Mouse (Mus musculus) cerebellum, adult (tissue): ENCODE data around the gene Stag1.

ENCODE experiments used
- ATAC-seq: cut with Nextera tagmentation; 2 replicates; pipeline ENCODE4 v1.9.2; 2017; ENCODE audit warnings: mild to moderate bottlenecking, moderate library complexity, mixed read lengths; ENCODE audit not compliant: insufficient number of reproducible peaks, low FRiP score, low TSS enrichment

The Stag1 gene

DNA sequence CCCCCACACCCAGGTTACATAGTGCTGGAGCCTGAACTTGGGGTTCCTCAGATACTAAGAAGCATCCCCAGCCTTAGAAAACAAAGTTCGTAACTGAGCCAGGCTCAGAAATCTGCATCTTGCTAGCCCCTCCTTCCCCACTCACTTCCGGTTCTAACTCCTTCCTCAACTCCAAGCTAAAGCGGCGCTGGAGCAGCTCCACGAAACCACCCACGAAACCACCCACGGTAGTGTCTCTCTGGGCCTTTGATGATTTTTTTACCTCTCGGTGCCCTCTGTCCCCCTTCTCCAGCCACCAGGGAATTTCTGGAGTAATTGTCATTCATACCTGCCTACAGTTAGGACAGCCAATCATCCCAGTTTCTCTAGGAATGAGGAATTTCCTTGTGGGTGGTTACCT, at the start of gene Stag1:
TSS of gene Stag1 (plus strand) at position 253 of the 400 bp plus-strand sequence.
- ATAC-seq, result no peak

DNA sequence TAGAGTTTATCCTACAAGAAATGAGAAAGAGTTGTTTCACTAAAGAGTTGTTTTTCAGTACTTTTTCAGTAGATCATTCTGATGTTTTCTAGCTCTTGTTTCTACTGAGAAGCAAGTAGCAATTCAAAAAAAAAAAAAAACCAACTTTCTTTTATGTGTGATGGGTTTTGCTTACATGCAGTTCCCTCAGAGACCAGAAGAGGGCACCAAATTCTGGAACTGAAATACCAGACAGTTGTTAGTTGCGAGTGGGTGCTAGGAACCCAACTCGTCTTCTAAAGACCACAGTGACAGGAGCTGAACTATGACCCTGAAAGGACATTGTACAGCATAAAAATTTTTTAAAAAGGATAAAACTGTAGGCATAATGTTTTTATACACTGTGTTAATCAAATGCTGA, 49.3 kb upstream of the Stag1 start:
- ATAC-seq, result no peak

DNA sequence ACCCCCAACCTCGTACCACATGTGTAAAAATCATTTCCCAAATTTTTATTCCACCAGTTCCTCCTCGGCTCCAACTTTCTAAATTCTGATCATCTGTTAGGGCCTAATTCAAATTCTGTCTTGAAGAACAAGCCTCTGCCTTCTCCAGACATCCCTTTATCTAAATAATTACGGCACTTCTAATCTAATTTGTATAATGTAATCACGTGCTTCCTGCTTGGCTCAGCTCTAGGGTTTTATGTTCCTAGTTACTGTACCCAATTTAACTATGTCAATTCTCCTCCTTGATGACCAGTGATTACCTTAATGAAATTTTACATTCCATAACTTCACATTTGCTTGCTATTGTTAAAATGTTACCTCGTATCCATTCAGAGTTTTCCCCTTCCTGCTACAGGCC, 41.9 kb upstream of the Stag1 start:
- ATAC-seq, result no peak

DNA sequence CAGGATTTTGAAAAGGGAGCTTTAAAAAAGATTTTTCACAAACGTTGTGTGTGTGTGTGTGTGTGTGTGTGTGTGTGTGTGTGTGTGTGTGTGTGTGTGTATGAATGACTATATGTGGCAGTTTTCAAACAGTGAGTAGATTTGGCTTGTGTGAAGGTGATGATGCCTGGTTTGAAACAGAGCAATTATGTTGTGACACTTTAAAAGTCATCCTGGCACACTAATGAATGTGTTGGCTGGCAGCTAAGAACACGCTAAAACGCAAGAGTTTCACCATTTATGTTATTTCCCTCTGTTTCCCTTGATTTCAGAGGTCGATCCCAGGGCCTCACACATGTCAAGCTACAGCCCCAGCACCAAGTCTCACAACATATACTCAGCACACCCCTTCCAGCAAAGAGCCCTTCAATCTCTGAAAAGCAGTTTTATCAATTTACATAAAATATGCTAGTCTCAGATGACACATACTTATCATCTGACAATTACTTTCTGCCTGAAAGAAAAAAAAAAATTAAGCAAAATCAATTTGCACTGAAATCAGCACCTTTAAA, 39.5 kb upstream of the Stag1 start:
- no peak for ATAC-seq

DNA sequence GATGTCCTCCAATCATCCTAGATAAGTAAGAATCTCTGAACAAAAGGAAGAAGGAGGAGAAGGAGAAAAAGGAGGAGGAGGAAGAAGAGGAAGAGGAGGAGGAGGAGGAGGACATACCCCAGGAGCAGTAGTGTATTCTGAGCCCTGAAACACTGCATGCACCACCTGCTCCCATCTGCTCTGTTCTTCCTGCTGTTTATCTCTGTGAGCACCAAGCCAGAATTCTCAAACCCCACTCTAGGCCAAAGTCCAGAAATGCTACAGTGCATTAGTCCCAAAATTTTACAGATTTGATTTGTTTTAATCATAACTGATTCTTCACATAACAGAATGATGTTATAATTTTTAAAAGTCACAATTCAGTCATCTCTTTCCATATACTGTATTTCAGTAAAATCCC, 38.6 kb upstream of the Stag1 start:
- no peak for ATAC-seq

DNA sequence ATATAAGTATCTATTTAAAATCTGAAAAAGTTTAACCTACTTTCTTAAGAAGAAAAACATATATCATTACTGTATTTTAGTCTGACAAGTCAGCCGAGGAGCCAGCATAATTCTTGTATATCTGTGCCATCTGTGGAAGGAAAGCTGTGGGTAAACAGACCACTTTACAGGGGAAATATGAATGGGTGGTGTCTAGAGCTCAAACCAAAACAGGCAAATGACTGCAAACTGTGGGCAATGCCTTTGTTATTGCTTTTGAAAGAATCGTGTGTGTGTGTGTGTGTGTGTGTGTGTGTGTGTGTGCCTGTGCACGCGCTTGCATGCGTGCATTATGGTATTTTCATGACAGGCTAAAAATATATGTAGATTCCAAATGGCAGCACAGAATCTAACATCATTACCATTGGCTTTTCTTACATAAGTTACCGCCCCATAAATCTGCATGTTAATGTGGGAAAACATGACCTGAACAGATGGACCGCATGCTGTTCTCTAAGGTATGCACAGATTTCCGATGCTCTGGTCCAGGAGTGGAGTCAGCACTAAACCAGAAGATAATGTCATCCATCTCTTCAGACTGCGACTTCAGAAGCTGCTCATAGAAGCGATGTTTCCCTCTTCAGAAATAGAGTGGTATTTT, 37.2 kb upstream of the Stag1 start:
- ATAC-seq, result peak; percentile 75; the same call in 1 of the 2 replicates

DNA sequence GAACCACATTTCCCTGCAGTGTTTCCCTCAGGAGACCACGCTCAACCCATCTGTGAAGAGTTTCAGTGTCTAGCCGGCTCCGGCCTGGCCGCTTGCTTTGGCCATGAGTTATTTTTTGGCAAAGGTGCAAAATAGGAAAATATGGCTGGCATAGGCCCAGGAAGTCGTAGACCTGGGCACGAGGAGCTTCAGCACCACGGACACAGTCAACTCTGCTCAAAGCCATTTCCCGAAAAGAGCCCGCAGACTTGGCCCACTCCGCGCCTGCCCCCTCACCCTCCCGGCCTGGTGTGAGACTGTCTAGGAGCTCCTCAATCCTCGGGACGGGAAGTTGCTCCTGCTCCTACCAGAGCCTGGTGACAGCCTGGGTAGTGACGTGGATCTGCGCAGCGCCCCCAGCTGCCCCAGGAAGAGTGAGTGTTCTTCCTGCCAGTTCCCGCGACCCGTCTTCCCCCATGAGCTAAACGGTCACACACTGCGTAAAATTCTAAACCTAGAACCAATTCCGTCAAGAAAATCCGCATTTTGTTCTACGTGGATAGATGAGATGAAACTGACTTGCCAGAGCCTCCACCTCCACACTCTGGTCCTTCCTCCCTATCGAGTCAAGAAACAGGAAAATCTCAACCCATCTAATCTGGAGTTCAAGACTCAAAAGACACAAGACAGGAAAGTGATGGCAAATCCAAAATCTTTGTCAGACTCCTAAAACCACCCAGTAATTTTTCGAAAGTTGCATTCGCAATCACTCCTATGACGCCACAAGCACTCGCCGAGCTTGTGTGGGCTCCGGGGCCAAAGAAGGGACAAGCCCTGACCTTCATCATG, 27.6 kb upstream of the Stag1 start:
- peak; percentile 88 for ATAC-seq

DNA sequence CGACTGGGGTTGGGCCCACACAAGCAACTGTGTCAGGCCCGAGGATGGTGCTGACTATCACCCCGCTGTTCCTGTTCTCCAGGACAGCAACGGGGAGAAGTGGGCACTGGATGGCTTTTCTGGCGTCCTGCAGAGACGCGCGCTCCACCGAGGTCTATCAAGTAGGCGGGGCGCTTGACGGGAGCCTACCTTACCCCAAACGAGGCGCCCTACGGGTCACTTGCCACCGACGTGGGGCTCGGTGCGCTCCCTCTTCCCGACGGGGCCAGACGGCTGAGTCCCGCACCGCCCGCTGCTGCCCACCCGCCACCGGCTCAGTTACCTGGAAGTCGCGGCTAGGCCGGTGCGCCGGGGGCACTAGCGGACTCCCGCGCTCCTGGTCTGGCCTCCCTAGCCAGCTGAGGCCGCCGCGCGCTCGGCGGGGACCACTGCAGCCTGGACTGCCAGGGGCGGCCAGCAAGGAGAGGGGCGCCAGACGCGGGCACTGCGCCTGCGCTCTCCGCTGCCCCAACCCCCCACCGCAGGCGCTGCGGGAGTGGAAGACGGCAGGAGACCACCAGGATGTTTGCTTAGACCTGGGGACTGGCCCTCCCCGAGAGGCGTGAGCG, 26.9 kb upstream of the Stag1 start, which contains the start of gene Slc35g2:
TSS of gene Slc35g2 (minus strand) at position 465 of the 608 bp plus-strand sequence.
- ATAC-seq, result peak; percentile 57; the same call in 1 of the 2 replicates

DNA sequence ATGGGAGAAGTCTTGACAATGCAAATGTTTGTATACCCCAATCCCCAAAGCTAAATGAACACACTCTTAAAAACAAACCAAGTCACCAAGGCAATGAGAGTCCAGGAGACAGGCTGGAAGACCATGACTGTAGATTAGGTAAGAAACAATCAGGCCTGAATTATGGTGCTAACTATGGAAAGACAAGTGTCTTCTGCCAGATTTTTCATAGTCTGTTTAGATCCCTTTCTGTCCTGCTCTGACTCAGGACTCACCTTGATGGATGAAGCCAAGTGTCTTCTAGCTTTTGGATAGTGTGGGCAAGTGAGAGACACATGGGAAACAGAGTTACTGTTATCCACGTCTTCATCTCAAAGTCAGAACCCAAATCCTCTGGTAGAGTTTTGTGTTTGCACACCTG, 26.1 kb upstream of the Stag1 start:
- ATAC-seq, result no peak

DNA sequence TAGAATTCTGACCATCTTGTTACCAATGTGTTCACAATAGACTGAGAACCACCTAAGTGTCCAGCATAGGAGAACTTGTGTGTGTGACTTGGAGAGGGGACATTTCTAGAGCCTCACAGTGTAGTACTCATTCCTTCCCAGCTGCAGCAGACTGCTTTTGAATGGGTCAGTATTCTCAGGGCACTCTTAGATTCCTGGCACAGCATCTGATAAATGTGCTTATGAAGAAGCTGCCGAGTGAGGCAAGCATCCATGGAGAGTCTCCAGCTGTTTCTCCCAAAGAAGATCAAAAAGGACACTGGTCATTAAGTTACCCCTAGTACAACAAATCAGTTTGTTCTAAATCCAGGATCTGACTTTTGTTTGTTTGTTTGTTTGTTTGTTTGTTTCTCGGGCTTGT, 24.3 kb upstream of the Stag1 start:
- ATAC-seq, result no peak

DNA sequence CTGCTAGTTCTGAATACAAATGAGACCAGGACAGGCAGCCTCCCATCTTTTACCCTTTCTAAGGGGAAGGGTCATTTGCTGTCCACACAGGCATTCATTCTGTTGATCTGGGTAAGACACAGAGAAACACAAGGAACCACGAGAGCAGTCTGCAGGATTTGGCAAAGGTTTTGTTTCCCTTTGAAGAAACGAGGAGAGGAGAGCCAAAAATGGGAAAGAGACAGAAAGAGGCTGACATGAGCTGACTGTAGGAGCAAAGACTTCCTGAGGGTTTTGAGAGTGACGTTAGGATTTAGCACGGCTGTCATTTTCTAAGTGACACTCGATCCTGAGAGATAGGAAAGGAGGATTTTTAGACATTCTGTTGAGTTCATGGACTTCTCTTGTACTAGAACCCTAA, 23.7 kb upstream of the Stag1 start:
- no peak for ATAC-seq

DNA sequence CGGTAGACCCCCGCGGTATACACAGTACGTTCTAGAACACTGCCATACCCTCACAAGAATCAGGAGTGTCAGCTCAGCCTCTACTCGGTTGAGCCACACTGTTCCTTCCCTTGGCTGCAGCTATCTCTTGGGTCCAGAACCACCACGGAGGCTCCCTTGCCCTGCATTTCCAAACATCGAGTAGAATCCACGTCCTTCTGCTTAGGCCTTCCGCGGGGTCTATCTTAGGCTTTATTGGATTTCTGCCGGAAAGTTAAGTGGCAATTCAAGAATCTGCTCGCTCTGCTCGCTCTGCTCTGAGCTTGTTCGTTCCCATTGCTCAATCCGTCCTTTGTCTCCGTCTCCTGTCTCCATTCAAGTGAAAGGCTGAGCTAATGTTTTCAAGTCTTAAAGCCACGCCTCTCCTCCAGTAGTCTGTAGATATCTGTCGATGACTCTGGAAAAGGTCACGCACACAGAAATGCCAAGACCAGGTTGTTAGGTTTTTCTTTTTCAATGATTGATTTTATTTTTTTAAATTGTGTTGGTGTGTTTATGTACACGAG, 17.3 kb upstream of the Stag1 start:
- no peak for ATAC-seq

DNA sequence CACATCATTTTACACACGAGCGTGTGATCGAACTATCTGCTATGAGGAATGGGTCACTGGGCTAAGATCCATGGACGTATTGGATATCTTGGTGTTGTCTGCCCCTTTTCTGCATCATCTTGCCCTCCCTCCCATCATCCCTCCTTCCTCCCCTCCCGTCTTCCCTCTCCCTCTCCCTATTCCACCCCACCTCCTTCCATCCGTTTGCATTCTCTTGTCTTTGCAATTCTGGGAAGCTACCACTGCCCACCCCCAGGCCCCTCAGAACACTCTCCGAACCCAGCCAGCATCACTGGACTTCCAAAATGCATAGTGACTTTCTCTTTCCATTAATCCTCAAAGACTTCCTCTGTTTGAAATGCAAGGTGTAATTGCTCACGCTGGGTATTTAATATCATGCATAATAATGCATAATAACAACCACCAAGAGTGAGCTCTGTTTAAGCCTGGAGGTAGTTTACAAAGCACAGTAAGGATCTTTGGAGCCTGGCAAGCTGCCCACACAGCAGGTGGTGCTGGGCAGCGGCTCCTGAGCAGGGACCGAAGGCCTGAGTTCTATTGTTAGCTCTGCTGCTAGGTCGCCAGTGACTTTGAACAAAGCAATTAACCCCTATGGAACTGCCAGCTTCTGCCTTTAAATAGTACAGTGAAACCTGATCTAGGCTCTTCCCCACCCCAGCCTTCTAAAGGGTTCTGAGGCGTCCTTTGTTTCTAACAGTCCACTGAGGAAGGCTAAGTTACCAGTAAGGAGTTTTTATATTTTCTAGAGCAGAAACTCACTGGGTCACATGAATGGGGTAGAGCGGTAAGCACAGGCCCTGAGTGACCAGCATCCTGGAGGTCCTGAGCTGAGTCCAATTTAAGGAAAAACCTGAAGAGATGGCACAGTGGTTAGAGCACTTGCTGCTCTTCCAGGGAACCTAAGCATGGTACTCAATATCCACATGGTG, 15.8 kb upstream of the Stag1 start:
- ATAC-seq, result peak; percentile 45; the same call in 1 of the 2 replicates

DNA sequence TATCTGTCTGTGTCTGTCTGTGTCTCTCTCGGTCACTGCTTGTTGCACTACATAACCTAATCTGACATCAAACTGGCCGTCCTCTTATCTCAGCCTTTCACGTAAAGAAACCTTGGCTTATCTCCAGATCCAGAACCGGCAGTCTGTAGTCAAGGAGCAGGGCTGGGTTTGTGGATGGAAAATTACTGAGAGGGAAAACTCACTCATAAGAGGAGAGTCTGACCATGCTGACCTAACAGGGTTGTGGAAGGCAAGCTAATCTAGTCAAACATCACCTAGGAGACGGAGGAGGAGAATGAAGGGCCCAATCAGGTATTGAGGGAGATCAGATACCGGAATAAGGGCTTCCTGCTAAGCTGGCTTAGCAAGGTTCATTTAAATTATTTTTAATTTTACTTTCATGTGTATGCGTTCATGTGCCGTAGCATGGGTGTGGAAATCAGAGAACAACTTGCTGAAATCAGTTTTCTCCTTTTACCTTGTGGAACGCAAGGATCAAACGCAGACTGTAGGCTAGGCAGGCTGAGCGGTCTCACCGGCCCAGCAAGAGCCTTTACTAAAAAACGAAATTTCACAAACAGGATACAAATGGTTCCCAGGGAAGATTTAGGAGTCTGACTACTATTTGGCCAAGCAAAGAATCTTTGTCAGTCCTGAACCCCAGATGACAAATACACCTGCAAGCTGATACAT, 14.6 kb upstream of the Stag1 start:
- peak; percentile 70; the same call in 1 of the 2 replicates for ATAC-seq

DNA sequence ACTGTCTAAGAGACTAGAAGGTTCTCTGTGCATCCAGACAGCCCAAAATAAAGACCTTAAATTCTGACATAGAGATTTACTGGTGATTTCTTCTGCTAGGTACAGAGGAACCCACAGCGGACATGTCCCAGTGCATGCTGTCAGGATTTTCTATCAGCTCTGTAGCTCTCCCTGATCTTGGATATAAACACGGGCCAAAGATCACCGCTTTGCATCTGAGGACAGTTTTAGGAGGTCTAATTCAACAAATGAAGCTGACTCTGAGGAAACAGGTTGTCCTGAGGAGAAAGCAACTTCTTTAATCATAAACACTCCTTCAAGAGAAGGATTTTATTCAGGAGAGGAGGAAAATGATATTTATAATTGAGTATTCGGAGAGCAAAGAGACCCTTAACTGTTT, 13.6 kb upstream of the Stag1 start:
- no peak for ATAC-seq

DNA sequence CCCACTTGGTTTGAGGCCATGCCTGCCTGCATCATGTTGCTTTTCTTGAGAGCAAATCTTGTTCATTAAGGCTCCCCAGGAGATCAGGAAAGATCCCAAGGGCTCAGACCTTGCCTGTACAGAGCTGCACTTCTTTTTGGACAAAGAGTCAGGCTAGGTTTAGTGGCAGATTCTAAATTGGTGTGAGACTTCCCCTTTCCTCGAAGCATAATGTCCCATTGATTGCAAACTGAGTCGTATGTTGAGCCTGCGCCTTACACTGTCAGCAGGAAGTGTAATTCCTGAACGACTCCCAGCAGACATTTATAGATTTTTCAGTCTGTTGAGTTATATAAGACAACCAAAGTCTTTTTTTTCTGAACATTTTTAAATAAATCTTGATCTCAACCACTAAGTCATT, 7.1 kb upstream of the Stag1 start:
- no peak for ATAC-seq

DNA sequence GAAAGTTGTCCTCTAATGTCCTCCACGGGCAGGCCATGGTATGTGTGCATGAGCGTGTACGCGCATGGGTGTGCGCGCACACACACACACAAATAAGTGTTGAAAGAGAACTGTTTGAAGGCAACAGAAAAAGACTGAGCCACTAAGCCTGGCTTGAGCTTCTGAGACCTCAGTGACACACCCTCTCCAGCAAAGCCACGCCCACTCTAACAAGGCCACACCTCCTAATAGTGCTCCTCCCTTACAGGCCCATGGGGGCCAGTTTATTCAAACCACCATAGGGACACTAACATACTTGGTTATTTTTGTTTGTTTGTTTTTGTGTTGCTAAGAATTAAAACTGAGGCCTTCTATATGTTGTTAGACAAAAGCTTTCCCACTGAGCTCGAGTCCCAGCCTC, 1.3 kb upstream of the Stag1 start:
- ATAC-seq, result no peak

DNA sequence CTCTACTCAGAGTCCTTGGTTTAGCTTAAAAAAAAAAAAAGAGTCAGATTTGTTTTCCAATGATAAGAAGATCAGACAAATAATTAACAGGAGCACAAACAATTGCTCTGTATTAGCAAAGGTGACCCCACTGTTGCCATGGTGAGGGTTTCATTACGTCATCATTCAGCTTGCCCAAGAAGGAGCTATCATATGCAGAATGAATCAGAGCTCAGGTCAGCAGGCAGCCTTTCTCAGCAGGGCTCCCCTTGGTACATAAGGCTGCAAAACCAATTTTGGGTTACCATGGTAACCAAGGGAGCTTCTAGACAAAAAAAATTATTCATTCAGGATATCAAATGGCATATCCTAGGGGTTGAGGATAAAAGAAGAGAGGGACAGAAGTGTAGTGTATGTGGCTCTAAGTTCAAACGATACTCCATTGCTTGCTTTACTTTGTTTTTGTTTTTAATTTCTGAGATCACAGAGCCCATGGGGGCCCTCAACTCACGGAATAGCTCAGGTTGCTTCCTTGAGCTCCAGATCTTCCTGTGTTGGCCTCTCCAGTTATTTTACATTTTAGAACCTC, 2.2 kb downstream of the Stag1 start:
- no peak; the same call in 1 of the 2 replicates for ATAC-seq

DNA sequence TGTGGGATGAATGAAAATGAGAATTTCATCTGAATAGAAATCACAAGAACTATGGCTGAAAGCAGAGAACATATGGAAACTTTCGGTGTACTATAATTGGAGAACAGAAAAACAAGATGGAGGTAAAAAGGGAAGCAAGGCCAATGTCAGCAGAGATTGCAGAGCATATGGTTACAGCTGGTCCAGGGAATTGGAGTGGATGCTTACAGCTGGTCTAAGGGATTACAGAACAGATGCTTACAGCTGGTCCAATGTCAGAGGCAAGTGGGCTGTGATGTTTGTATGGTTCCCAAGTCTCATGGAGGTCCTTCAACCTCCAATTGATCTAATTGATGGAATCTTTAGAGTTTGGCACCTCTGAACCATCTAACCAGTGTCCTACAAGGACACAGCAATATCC, 4.5 kb downstream of the Stag1 start:
- ATAC-seq, result no peak
